Mouse (Mus musculus) midbrain, embryonic 12.5 days (tissue): Measurements from ENCODE around the gene Irf2bp1. TPM values are rescaled to one million over a fixed set of nuclear protein-coding genes. Genes with fewer than 3 reads are reported as not detected.

ENCODE experiments used
- ATAC-seq: fragments of 200-750 bp; cut with Nextera tagmentation; 2 replicates; pipeline ENCODE4 v1.8.0; 2017; ENCODE audit warnings: low read depth, moderate TSS enrichment, moderate library complexity; ENCODE audit not compliant: low FRiP score
- H3K27ac ChIP-seq: fragments of 300-500 bp; sonication (generic); replicated peaks from 2 replicates; pipeline ENCODE4 v1.5.1; 2016; ENCODE audit warnings: mild to moderate bottlenecking
- H3K27me3 ChIP-seq: fragments of 300-500 bp; sonication (generic); 2 replicates; pipeline ENCODE4 v1.6.1; 2016; ENCODE audit warnings: mild to moderate bottlenecking
- H3K36me3 ChIP-seq: fragments of 300-500 bp; sonication (generic); 2 replicates; pipeline ENCODE4 v1.6.1; 2016
- H3K4me1 ChIP-seq: fragments of 300-500 bp; sonication (generic); 2 replicates; pipeline ENCODE4 v1.6.1; 2016
- H3K4me2 ChIP-seq: fragments of 300-500 bp; sonication (generic); replicated peaks from 2 replicates; pipeline ENCODE4 v1.6.1; 2016; ENCODE audit warnings: mild to moderate bottlenecking, moderate library complexity
- H3K4me3 ChIP-seq: fragments of 300-500 bp; sonication (generic); 2 replicates; pipeline ENCODE4 v1.5.1; 2016; ENCODE audit warnings: mild to moderate bottlenecking
- H3K9ac ChIP-seq: fragments of 300-500 bp; sonication (generic); replicated peaks from 2 replicates; pipeline ENCODE4 v1.6.1; 2016; ENCODE audit warnings: mild to moderate bottlenecking, moderate library complexity
- H3K9me3 ChIP-seq: fragments of 300-500 bp; sonication (generic); 2 replicates; pipeline ENCODE4 v1.6.1; 2016; ENCODE audit warnings: mild to moderate bottlenecking
- WGBS: fragments of 180-500 bp; shearing (Covaris S2); methylation state at CpG from one replicate; pipeline ENCODE4 v1.1.7; 2016; 5-methylcytosine and 5-hydroxymethylcytosine counted together
- polyA plus RNA-seq: library from polyadenylated mRNA; unstranded; fragments of >200 nt; fragmentation: Nextera tagmentation; extraction: Ambion mirVana; gene quantifications from 2 replicates; pipeline ENCODE4 v1.2.1, GENCODE M21; 2016

Irf2bp1 gene
- polyA plus RNA-seq, 1 experiment from 2014 or later, result 41.6 TPM

- ATAC-seq, result no peak
- no peaks in the 10 kb centered on the region for H3K27me3 ChIP-seq
- H3K4me2 ChIP-seq, result no peak overlapping the region
- no peak overlapping the region for H3K9ac ChIP-seq
- H3K36me3 ChIP-seq, result peaks cover 100% of the 10 kb centered on the region
- H3K27ac ChIP-seq, result no peak overlapping the region
- no peaks in the 10 kb centered on the region for H3K4me1 ChIP-seq
- no peak overlapping the region for H3K4me3 ChIP-seq
- H3K9me3 ChIP-seq, result no peaks in the 10 kb centered on the region
- 90% methylated on average over 11 of the region's 11 CpGs for WGBS
Measured at GRCm38 (mm10) chr7:19046286-19047069, 42.6 kb downstream of the Irf2bp1 start.

- H3K27me3 ChIP-seq, result no peaks in the 10 kb centered on the region
- no peak overlapping the region for H3K4me3 ChIP-seq
- no peaks in the 10 kb centered on the region for H3K4me1 ChIP-seq
- ATAC-seq, result no peak
- no peak overlapping the region for H3K27ac ChIP-seq
- 92% methylated on average over 14 of the region's 14 CpGs for WGBS
- H3K9ac ChIP-seq, result no peak overlapping the region
- H3K9me3 ChIP-seq, result no peaks in the 10 kb centered on the region
- peaks cover 99% of the 10 kb centered on the region for H3K36me3 ChIP-seq
- H3K4me2 ChIP-seq, result no peak overlapping the region
Measured at GRCm38 (mm10) chr7:19048006-19048527, 44.2 kb downstream of the Irf2bp1 start.

DNA sequence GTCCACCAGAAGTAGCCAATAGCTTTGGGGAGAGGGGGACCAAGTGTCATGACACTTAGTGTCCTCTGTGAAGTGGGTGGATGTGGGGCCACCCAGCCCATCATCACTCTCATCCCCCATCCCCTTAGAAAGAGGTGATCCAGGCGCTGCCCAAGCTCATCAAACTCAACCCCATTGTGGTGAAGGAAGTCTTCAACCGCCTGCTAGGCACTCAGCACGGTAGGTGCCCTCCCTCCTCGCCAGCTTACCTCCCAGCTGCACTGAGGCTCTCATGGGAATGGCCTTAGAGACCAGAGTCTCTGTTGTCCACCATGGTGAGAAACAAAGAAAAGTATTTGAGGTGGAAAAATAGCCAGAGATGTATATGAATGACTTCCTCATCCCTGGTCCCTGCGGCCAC lies 45.4 kb downstream of the Irf2bp1 start:
- H3K27ac ChIP-seq, result no peak overlapping the region
- peaks cover 91% of the 10 kb centered on the region for H3K36me3 ChIP-seq
- no peak overlapping the region for H3K4me2 ChIP-seq
- H3K27me3 ChIP-seq, result no peaks in the 10 kb centered on the region
- 94% methylated on average over 5 of the region's 5 CpGs for WGBS
- no peak overlapping the region for H3K4me3 ChIP-seq
- no peaks in the 10 kb centered on the region for H3K9me3 ChIP-seq
- H3K9ac ChIP-seq, result no peak overlapping the region
- H3K4me1 ChIP-seq, result peaks cover 4% of the 10 kb centered on the region
- no peak for ATAC-seq

DNA sequence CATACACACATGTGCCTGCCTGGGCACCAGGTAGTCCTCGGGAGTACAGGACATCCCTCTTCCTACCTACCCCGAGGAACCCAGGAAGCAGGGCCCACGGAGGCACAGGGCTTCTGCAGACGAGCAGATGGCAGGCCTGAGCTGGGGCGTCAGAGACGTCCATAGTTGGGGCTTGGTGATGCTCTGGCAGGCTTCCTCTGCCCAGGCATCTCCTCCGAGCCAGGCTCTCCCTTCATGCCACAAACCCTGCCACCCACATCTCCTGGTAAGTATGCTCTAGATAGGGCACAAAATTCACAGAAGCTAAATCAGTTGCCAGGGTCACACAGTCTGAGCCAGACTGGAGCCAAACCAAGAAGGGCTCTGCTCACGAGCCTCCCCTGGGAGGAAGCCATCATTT lies 46.3 kb downstream of the Irf2bp1 start:
- Histone ChIP-seq H3K36me3 (peaks cover 81% of the 10 kb centered on the region), H3K4me1 (peaks cover 12% of the 10 kb centered on the region), H3K4me2 (no peak overlapping the region), H3K27ac (no peak overlapping the region), H3K9ac (no peak overlapping the region), H3K4me3 (no peak overlapping the region), H3K27me3 (no peaks in the 10 kb centered on the region), H3K9me3 (no peaks in the 10 kb centered on the region)
- WGBS, result 91% methylated on average over 8 of the region's 8 CpGs
- ATAC-seq, result no peak

DNA sequence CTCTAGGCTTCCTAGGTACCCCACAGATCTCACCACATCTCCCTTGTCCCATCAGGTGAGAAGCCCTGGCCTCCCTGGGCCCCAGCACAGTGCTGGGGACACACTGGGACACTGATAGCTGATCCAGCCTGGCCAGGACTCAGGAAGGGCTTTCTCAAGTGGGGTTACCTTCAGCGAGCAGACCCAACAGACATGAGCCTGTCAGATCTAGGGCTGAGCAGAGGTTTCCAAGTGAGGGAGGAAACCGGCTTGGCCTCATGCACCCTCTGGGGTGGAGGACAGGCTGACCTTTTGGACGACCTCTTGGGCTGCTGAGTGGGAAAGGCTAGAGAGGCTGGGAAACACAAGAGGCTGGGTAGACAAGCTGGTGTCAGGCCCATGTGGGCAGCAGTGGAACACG lies 47.3 kb downstream of the Irf2bp1 start:
- Histone ChIP-seq H3K9ac (no peak overlapping the region), H3K4me1 (peaks cover 12% of the 10 kb centered on the region), H3K9me3 (no peaks in the 10 kb centered on the region), H3K27me3 (no peaks in the 10 kb centered on the region), H3K4me3 (no peak overlapping the region), H3K36me3 (peaks cover 71% of the 10 kb centered on the region), H3K4me2 (no peak overlapping the region), H3K27ac (no peak overlapping the region)
- ATAC-seq, result no peak
- WGBS, result 71% methylated on average over 4 of the region's 4 CpGs

GRCm38 (mm10) chr7:19052345-19053135 lies 48.7 kb downstream of the Irf2bp1 start:
- WGBS, result 91% methylated on average over 15 of the region's 15 CpGs
- peaks cover 12% of the 10 kb centered on the region for H3K4me1 ChIP-seq

GRCm38 (mm10) chr7:19053136-19053532 lies 49.3 kb downstream of the Irf2bp1 start:
- no peak for ATAC-seq
- Histone ChIP-seq H3K27ac (no peak overlapping the region), H3K9me3 (no peaks in the 10 kb centered on the region), H3K36me3 (peaks cover 52% of the 10 kb centered on the region), H3K27me3 (no peaks in the 10 kb centered on the region), H3K4me1 (peaks cover 12% of the 10 kb centered on the region), H3K9ac (no peak overlapping the region), H3K4me2 (no peak overlapping the region), H3K4me3 (no peak overlapping the region)
- 94% methylated on average over 7 of the region's 7 CpGs for WGBS

More at GRCm38 (mm10) chr7:19052345-19053135, 48.7 kb downstream of the Irf2bp1 start:
- Histone ChIP-seq H3K27me3 (no peaks in the 10 kb centered on the region), H3K9me3 (no peaks in the 10 kb centered on the region), H3K9ac (no peak overlapping the region), H3K27ac (no peak overlapping the region), H3K36me3 (peaks cover 58% of the 10 kb centered on the region), H3K4me3 (no peak overlapping the region), H3K4me2 (no peak overlapping the region)
- no peak for ATAC-seq

- H3K36me3 ChIP-seq, result peaks cover 41% of the 10 kb centered on the region
- peaks cover 12% of the 10 kb centered on the region for H3K4me1 ChIP-seq
- H3K27me3 ChIP-seq, result no peaks in the 10 kb centered on the region
- H3K4me2 ChIP-seq, result peak within 1 kb of the TSS; percentile 55
- peak; percentile 72 for ATAC-seq
- H3K4me3 ChIP-seq, result peak within 1 kb of the TSS; percentile 23
- H3K9ac ChIP-seq, result no peak within 1 kb of the TSS; the same call in 1 of the 2 replicates
- H3K9me3 ChIP-seq, result no peaks in the 10 kb centered on the region
- peak within 1 kb of the TSS; percentile 22; the same call in 1 of the 2 replicates for H3K27ac ChIP-seq
- 23% methylated on average over 32 of the region's 33 CpGs for WGBS
Measured at GRCm38 (mm10) chr7:19054047-19054776, 50.4 kb downstream of the Irf2bp1 start, which contains the start of gene Rsph6a. Rsph6a (plus strand) TSS chr7:19054690.

DNA sequence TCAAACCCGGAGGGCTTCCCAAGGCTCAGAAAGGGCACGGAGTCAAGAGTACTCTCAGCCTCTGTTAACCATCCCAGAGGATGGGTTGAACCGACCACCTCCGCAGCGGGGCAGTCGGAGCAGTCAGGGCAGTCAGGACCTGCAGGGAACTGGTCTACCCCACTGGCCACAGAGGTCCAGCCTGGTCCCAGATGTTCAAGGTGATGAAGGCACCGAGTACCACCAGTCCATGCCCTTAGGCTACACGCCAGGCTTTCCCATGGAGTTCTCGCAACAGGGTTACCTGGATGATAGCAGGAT lies 50.9 kb downstream of the Irf2bp1 start:
- peaks cover 12% of the 10 kb centered on the region for H3K4me1 ChIP-seq
- H3K27me3 ChIP-seq, result no peaks in the 10 kb centered on the region
- WGBS, result 64% methylated on average over 9 of the region's 9 CpGs
- peaks cover 36% of the 10 kb centered on the region for H3K36me3 ChIP-seq
- no peak overlapping the region for H3K27ac ChIP-seq
- H3K9me3 ChIP-seq, result no peaks in the 10 kb centered on the region
- ATAC-seq, result no peak; the same call in none of the 2 replicates
- peak overlapping the region; percentile 55 for H3K4me2 ChIP-seq
- peak overlapping the region; percentile 23 for H3K4me3 ChIP-seq
- no peak overlapping the region; the same call in 1 of the 2 replicates for H3K9ac ChIP-seq

DNA sequence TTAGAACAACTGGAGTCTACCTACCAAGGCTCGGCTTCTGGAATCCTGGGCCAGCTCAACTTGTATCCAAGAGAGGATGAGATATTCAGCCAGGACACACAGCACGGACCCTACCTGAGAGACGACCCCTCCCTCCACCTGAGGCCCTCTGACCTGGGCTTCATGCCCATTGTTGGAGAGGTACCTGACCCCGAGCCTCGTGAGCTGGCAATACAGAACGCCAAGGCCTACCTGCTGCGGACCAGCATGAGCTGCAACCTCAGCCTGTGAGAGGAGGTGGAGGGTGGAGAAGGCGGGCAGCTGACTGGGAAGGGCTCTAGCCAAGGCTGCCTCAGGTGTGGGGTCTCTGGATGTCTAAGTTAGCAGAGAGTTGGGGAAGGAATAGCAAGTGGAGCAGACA lies 51.3 kb downstream of the Irf2bp1 start:
- no peak overlapping the region for H3K27ac ChIP-seq
- H3K27me3 ChIP-seq, result no peaks in the 10 kb centered on the region
- ATAC-seq, result 0 out of 2 replicates have a peak, but pooled peaks have one; percentile 5
- H3K36me3 ChIP-seq, result peaks cover 32% of the 10 kb centered on the region
- H3K4me1 ChIP-seq, result peaks cover 12% of the 10 kb centered on the region
- no peak overlapping the region for H3K4me3 ChIP-seq
- H3K9ac ChIP-seq, result no peak overlapping the region
- 96% methylated on average over 8 of the region's 8 CpGs for WGBS
- no peak overlapping the region for H3K4me2 ChIP-seq
- H3K9me3 ChIP-seq, result no peaks in the 10 kb centered on the region
